Mouse (Mus musculus): ENCODE measurements around the gene Spocd1. TPM values are rescaled to one million over a fixed set of nuclear protein-coding genes. Genes with fewer than 3 reads are reported as not detected.

Gene Spocd1
- total and polyA plus RNA-seq, 3 experiments: 0.04 to 0.07 TPM; not detected in 1

- H3K79me2 ChIP-seq (replicated peaks; ENCODE audit: control insufficient read depth, extremely low read depth, insufficient read depth, poor library complexity, severe bottlenecking): no peaks in the 10 kb centered on the region
- no peaks in the 10 kb centered on the region for H3K9me3 ChIP-seq (replicated peaks; ENCODE audit: low read length)
- H3K4me3 ChIP-seq (replicated peaks in 1 of 3; ENCODE audit: low read depth in 2 of 3, low read length in 2 of 3, poor library complexity in 1 of 3): no peak overlapping the region
- peaks cover 91% of the 10 kb centered on the region for H3K27me3 ChIP-seq (replicated peaks)
- peaks cover 0 to 37% of the 10 kb centered on the region in 2 experiments; a peak in 2 of 4 replicates for H3K4me1 ChIP-seq (ENCODE audit: control insufficient read depth in 1 of 2, insufficient read depth in 2 of 2)
- no peak overlapping the region for H3K4me2 ChIP-seq (ENCODE audit: insufficient read depth, low read depth, poor library complexity, severe bottlenecking)
- DNase-seq (ENCODE audit: extremely low read depth): no peak
- dilution Hi-C loops (cut with MboI; ENCODE audit: extremely low pct_ligation_motif_present, extremely low pct_unique_long_range_greater_than_20kb, low sequenced_read_pairs) (no loop called here), in situ Hi-C loops (cut with MboI; ENCODE audit: low pct_ligation_motif_present, low pct_unique_long_range_greater_than_20kb, low sequenced_read_pairs) (no loop called here)
- no peak overlapping the region for H3K9ac ChIP-seq (ENCODE audit: insufficient read depth, low read depth)
- TF ChIP-seq POLR2A (IDR thresholded peaks at IDR 0.05; ENCODE audit: low read depth, low read length): no peak
- no peak for TF ChIP-seq TCF12 (IDR thresholded peaks at IDR 0.05; ENCODE audit: low read depth, low read length)
- TF ChIP-seq ZKSCAN1 (IDR thresholded peaks at IDR 0.05; ENCODE audit: borderline replicate concordance, low read depth, low read length): no peak
- TF ChIP-seq ZMIZ1 (IDR thresholded peaks at IDR 0.05; ENCODE audit: low read depth, low read length): no peak
- TF ChIP-seq SIN3A (IDR thresholded peaks at IDR 0.05; ENCODE audit: low read length): no peak
- TF ChIP-seq MXI1 (IDR thresholded peaks at IDR 0.05; ENCODE audit: low read depth, low read length): no peak
- no peak for TF ChIP-seq CTCF (conservative IDR thresholded peaks at IDR 0.05 in 1 of 2, IDR thresholded peaks at IDR 0.05 in 1 of 2; ENCODE audit: low read depth in 2 of 2, low read length in 2 of 2)
- TF ChIP-seq ZNF384 (IDR thresholded peaks at IDR 0.05; ENCODE audit: low read depth, low read length): no peak
- no peak for TF ChIP-seq HCFC1 (IDR thresholded peaks at IDR 0.05; ENCODE audit: low read depth, low read length)
- H3K36me3 ChIP-seq (replicated peaks in 1 of 2; ENCODE audit: control insufficient read depth in 1 of 2, insufficient read depth in 1 of 2, low read length in 1 of 2): no peaks in the 10 kb centered on the region
- no peak overlapping the region for H3K27ac ChIP-seq (ENCODE audit: insufficient read depth, low read depth)
Measured at GRCm38 (mm10) chr4:129977256-129977655, 48.2 kb downstream of the Spocd1 start.

GRCm38 (mm10) chr4:129978227-129978626 lies 49.2 kb downstream of the Spocd1 start:
- TF ChIP-seq GABPA (IDR thresholded peaks at IDR 0.05; ENCODE audit: insufficient replicate concordance, low read depth, low read length) (no peak), SMC3 (IDR thresholded peaks at IDR 0.05; ENCODE audit: low read depth, low read length) (no peak), MAZ (IDR thresholded peaks at IDR 0.05; ENCODE audit: low read depth, low read length) (no peak), MXI1 (IDR thresholded peaks at IDR 0.05; ENCODE audit: low read depth, low read length) (no peak), IRF4 (IDR thresholded peaks at IDR 0.05; ENCODE audit: low read depth, low read length) (no peak), USF1 (IDR thresholded peaks at IDR 0.05; ENCODE audit: low read depth, low read length) (no peak), MYC (IDR thresholded peaks at IDR 0.05; ENCODE audit: low read depth, low read length) (no peak), CHD1 (IDR thresholded peaks at IDR 0.05; ENCODE audit: low read depth, low read length) (no peak), UBTF (IDR thresholded peaks at IDR 0.05; ENCODE audit: low read depth, low read length) (no peak), ETS1 (conservative IDR thresholded peaks at IDR 0.05; ENCODE audit: low read depth, low read length) (no peak), TBP (conservative IDR thresholded peaks at IDR 0.05; ENCODE audit: low read depth, low read length) (no peak), ZKSCAN1 (IDR thresholded peaks at IDR 0.05; ENCODE audit: borderline replicate concordance, low read depth, low read length) (no peak), ZNF384 (IDR thresholded peaks at IDR 0.05; ENCODE audit: low read depth, low read length) (no peak), RAD21 (IDR thresholded peaks at IDR 0.05; ENCODE audit: low read depth, low read length) (no peak), KAT2A (IDR thresholded peaks at IDR 0.05; ENCODE audit: insufficient replicate concordance, low read length) (no peak), NELFE (IDR thresholded peaks at IDR 0.05; ENCODE audit: low read depth, low read length) (no peak), EP300 (IDR thresholded peaks at IDR 0.05; ENCODE audit: low read length) (no peak)
- DNase-seq (ENCODE audit: extremely low read depth): no peak
- Histone ChIP-seq H3K4me1 (ENCODE audit: control insufficient read depth in 1 of 2, insufficient read depth in 2 of 2) (peaks cover 0 to 47% of the 10 kb centered on the region in 2 experiments; a peak in 2 of 4 replicates), H3K79me2 (replicated peaks; ENCODE audit: control insufficient read depth, extremely low read depth, insufficient read depth, poor library complexity, severe bottlenecking) (no peaks in the 10 kb centered on the region), H3K9ac (ENCODE audit: insufficient read depth, low read depth) (no peak overlapping the region), H3K4me3 (replicated peaks in 1 of 3; ENCODE audit: low read depth in 2 of 3, low read length in 2 of 3, poor library complexity in 1 of 3) (no peak overlapping the region), H3K9me3 (replicated peaks; ENCODE audit: low read length) (no peaks in the 10 kb centered on the region), H3K27ac (ENCODE audit: insufficient read depth, low read depth) (no peak overlapping the region), H3K36me3 (replicated peaks in 1 of 2; ENCODE audit: control insufficient read depth in 1 of 2, insufficient read depth in 1 of 2, low read length in 1 of 2) (no peaks in the 10 kb centered on the region), H3K27me3 (replicated peaks) (peaks cover 92% of the 10 kb centered on the region), H3K4me2 (ENCODE audit: insufficient read depth, low read depth, poor library complexity, severe bottlenecking) (no peak overlapping the region)
- dilution Hi-C loops (cut with MboI; ENCODE audit: extremely low pct_ligation_motif_present, extremely low pct_unique_long_range_greater_than_20kb, low sequenced_read_pairs): no loop called here
- in situ Hi-C loops (cut with MboI; ENCODE audit: low pct_ligation_motif_present, low pct_unique_long_range_greater_than_20kb, low sequenced_read_pairs): no loop called here

Data from CH12.LX (cell line).